Mouse (Mus musculus): Measurements from ENCODE around the gene Rpl27. TPM values are rescaled to one million over a fixed set of nuclear protein-coding genes. Genes with fewer than 3 reads are reported as not detected.
A peak's percentile ranks its signal among the peaks of the same experiment; 100 is the strongest.

The Rpl27 gene
- polyA plus RNA-seq, 1 experiment, result 244 TPM

GRCm38 (mm10) chr11:101454702-101455101 lies 12.6 kb downstream of the Rpl27 start:
- WGBS, result 27% methylated on average over 6 of the region's 6 CpGs
- Histone ChIP-seq H3K27me3 (ENCODE audit: control insufficient read depth, insufficient read depth, low read length) (no peaks in the 10 kb centered on the region), H3K4me3 (ENCODE audit: low read depth, low read length) (no peak overlapping the region), H3K4me1 (ENCODE audit: control insufficient read depth, insufficient read depth, insufficient read length, low read length) (peaks cover 26% of the 10 kb centered on the region; the same call in 1 of the 2 replicates), H3K36me3 (ENCODE audit: control insufficient read depth, insufficient read depth, low read length) (peaks cover 35% of the 10 kb centered on the region), H3K27ac (ENCODE audit: insufficient read depth, low read depth, low read length) (peak overlapping the region; percentile 76)
- TF ChIP-seq CTCF (IDR thresholded peaks at IDR 0.05; ENCODE audit: extremely low read depth, insufficient read length, insufficient replicate concordance, low read depth, low read length) (no peak), POLR2A (IDR thresholded peaks at IDR 0.05; ENCODE audit: low read depth, low read length) (no peak)

GRCm38 (mm10) chr11:101455627-101456026 lies 13.5 kb downstream of the Rpl27 start:
- Histone ChIP-seq H3K27ac (ENCODE audit: insufficient read depth, low read depth, low read length) (peak overlapping the region; percentile 76; the same call in 1 of the 2 replicates), H3K4me3 (ENCODE audit: low read depth, low read length) (no peak overlapping the region), H3K27me3 (ENCODE audit: control insufficient read depth, insufficient read depth, low read length) (no peaks in the 10 kb centered on the region), H3K4me1 (ENCODE audit: control insufficient read depth, insufficient read depth, insufficient read length, low read length) (peaks cover 26% of the 10 kb centered on the region; the same call in 1 of the 2 replicates), H3K36me3 (ENCODE audit: control insufficient read depth, insufficient read depth, low read length) (peaks cover 44% of the 10 kb centered on the region)
- 42% methylated on average over 7 of the region's 7 CpGs for WGBS
- TF ChIP-seq CTCF (IDR thresholded peaks at IDR 0.05; ENCODE audit: extremely low read depth, insufficient read length, insufficient replicate concordance, low read depth, low read length), result no peak
- TF ChIP-seq POLR2A (IDR thresholded peaks at IDR 0.05; ENCODE audit: low read depth, low read length), result no peak

- TF ChIP-seq POLR2A (IDR thresholded peaks at IDR 0.05; ENCODE audit: low read depth, low read length), result no peak
- TF ChIP-seq CTCF (IDR thresholded peaks at IDR 0.05; ENCODE audit: extremely low read depth, insufficient read length, insufficient replicate concordance, low read depth, low read length), result no peak
- no peak overlapping the region for H3K4me3 ChIP-seq (ENCODE audit: low read depth, low read length)
- 92% methylated on average over 9 of the region's 9 CpGs for WGBS
- H3K36me3 ChIP-seq (ENCODE audit: control insufficient read depth, insufficient read depth, low read length), result peaks cover 60% of the 10 kb centered on the region
- peaks cover 25% of the 10 kb centered on the region for H3K4me1 ChIP-seq (ENCODE audit: control insufficient read depth, insufficient read depth, insufficient read length, low read length)
- H3K27ac ChIP-seq (ENCODE audit: insufficient read depth, low read depth, low read length), result no peak overlapping the region
- no peaks in the 10 kb centered on the region for H3K27me3 ChIP-seq (ENCODE audit: control insufficient read depth, insufficient read depth, low read length)
These were observed 15.5 kb downstream of the Rpl27 start for GRCm38 (mm10) chr11:101457631-101458030.

DNA sequence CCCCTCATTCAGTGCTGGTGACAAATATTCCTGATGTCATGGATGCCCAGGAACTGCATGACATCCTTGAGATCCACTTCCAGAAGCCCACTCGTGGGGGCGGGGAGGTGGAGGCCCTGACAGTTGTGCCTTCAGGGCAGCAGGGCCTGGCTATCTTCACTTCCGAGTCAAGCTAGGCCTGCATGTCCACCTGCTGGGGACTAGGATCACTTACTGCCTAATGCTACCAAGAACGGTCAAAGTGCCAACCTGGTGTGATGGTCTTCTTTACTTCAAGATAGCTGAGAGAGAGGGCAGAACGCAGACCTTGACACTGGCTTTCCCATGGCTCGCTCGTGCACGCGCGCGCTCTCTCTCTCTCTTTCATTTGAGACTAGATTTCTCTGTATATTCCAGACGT lies 16.1 kb downstream of the Rpl27 start:
- H3K27ac ChIP-seq (ENCODE audit: insufficient read depth, low read depth, low read length), result no peak overlapping the region
- no peak overlapping the region for H3K4me3 ChIP-seq (ENCODE audit: low read depth, low read length)
- 91% methylated on average over 12 of the region's 12 CpGs for WGBS
- H3K4me1 ChIP-seq (ENCODE audit: control insufficient read depth, insufficient read depth, insufficient read length, low read length), result peaks cover 22% of the 10 kb centered on the region
- TF ChIP-seq CTCF (IDR thresholded peaks at IDR 0.05; ENCODE audit: extremely low read depth, insufficient read length, insufficient replicate concordance, low read depth, low read length) (no peak), POLR2A (IDR thresholded peaks at IDR 0.05; ENCODE audit: low read depth, low read length) (no peak)
- no peaks in the 10 kb centered on the region for H3K27me3 ChIP-seq (ENCODE audit: control insufficient read depth, insufficient read depth, low read length)
- peaks cover 60% of the 10 kb centered on the region for H3K36me3 ChIP-seq (ENCODE audit: control insufficient read depth, insufficient read depth, low read length)

DNA sequence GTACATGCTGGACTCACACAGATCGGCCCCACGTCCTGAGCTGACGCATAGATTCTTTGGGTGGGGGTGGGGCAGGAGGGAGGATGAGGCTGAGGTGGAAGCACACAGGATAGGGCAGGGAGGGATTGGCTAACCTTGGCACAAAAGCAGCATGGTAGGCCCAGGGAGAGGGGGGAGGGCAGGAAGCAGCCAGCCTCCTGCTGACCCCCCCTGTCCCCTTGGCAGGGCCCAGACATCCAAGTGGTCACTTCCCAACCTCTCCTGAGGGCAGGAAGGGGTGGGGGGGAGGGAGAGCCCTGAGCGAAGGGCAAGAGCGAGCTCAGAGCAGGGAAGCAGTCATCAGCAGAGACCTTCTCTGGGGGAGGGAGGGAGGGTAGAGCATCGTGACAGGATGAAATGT lies 17.6 kb downstream of the Rpl27 start:
- Histone ChIP-seq H3K4me1 (ENCODE audit: control insufficient read depth, insufficient read depth, insufficient read length, low read length) (peaks cover 23% of the 10 kb centered on the region), H3K36me3 (ENCODE audit: control insufficient read depth, insufficient read depth, low read length) (peaks cover 59% of the 10 kb centered on the region)
- WGBS, result 84% methylated on average over 6 of the region's 6 CpGs

DNA sequence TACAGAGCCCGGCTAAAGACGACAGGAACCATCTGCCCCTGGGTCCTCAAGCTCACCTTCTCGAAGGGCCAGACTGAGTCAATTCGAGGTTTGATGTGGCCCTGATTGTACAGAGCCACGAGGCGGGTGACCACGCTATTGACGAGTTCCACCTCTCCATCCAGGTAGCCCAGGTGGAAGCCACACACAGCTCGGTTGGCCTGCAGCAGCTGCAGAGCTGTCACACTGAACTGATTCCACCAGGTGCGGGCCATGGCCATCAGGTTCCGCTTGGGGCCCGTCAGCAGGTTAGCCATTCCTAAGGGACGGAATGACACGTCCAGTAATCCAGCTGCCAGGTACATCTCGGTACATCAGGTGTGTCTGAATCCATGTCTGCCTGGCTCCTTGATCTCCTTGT lies 18.2 kb downstream of the Rpl27 start:
- Histone ChIP-seq H3K4me3 (ENCODE audit: low read depth, low read length) (no peak overlapping the region), H3K27me3 (ENCODE audit: control insufficient read depth, insufficient read depth, low read length) (no peaks in the 10 kb centered on the region), H3K27ac (ENCODE audit: insufficient read depth, low read depth, low read length) (no peak overlapping the region), H3K4me1 (ENCODE audit: control insufficient read depth, insufficient read depth, insufficient read length, low read length) (peaks cover 21% of the 10 kb centered on the region), H3K36me3 (ENCODE audit: control insufficient read depth, insufficient read depth, low read length) (peaks cover 59% of the 10 kb centered on the region)
- TF ChIP-seq POLR2A (IDR thresholded peaks at IDR 0.05; ENCODE audit: low read depth, low read length) (no peak), CTCF (IDR thresholded peaks at IDR 0.05; ENCODE audit: extremely low read depth, insufficient read length, insufficient replicate concordance, low read depth, low read length) (no peak)
- 88% methylated on average over 15 of the region's 15 CpGs for WGBS

More for the DNA sequence above, 17.6 kb downstream of the Rpl27 start:
- H3K27me3 ChIP-seq (ENCODE audit: control insufficient read depth, insufficient read depth, low read length), result no peaks in the 10 kb centered on the region
- TF ChIP-seq POLR2A (IDR thresholded peaks at IDR 0.05; ENCODE audit: low read depth, low read length) (no peak), CTCF (IDR thresholded peaks at IDR 0.05; ENCODE audit: extremely low read depth, insufficient read length, insufficient replicate concordance, low read depth, low read length) (no peak)
- H3K27ac ChIP-seq (ENCODE audit: insufficient read depth, low read depth, low read length), result no peak overlapping the region
- no peak overlapping the region for H3K4me3 ChIP-seq (ENCODE audit: low read depth, low read length)

DNA sequence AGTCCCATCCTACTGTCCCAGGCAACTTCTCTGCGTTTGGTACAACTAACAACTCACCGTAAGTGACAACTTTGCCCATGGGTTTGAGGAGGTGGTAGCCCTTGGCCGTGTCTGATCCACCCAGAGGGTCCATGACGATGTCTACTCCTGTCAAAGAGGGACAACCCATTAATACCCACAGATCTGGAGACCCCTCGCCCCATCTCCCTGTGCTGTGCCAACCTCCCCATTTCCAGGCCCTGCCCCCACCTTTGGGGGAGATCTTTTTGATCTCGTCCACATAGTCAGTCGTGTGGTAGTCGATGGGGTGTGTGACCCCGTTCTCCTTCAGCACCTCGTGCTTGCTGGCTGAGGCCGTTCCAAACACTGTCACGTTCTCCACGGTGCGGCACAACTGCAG lies 20.0 kb downstream of the Rpl27 start:
- Histone ChIP-seq H3K27me3 (ENCODE audit: control insufficient read depth, insufficient read depth, low read length) (no peaks in the 10 kb centered on the region), H3K4me3 (ENCODE audit: low read depth, low read length) (no peak overlapping the region), H3K4me1 (ENCODE audit: control insufficient read depth, insufficient read depth, insufficient read length, low read length) (peaks cover 15% of the 10 kb centered on the region), H3K27ac (ENCODE audit: insufficient read depth, low read depth, low read length) (no peak overlapping the region), H3K36me3 (ENCODE audit: control insufficient read depth, insufficient read depth, low read length) (peaks cover 51% of the 10 kb centered on the region)
- TF ChIP-seq POLR2A (IDR thresholded peaks at IDR 0.05; ENCODE audit: low read depth, low read length) (no peak), CTCF (IDR thresholded peaks at IDR 0.05; ENCODE audit: extremely low read depth, insufficient read length, insufficient replicate concordance, low read depth, low read length) (no peak)
- WGBS, result 82% methylated on average over 14 of the region's 14 CpGs
